In genomic region chr14:73386493-73386892, GRCm38 (mm10) we compare ENCODE assay signal across 17 mouse cellular contexts. TPM values are rescaled to one million over a fixed set of nuclear protein-coding genes. Genes with fewer than 3 reads are reported as not detected.
DNase-seq lines count a peak whose midpoint lies in the region; ATAC-seq and TF ChIP-seq lines count a peak whose summit lies in the region.
"Had no signal": no experiment of that assay in that cellular context is flagged by ENCODE, and none has a peak within 500 bp of the region (broad histone marks: within the 10 kb centered on the region; RNA-seq: fewer than 3 reads in every experiment).

No protein-coding gene starts in this region.

- no peak for ATAC-seq in kidney, embryonic 15.5 days (replicated peaks; ENCODE audit: low FRiP score)
- ATAC-seq: intestine, postnatal 0 days; Patski had no signal

- peaks cover 46% of the 10 kb centered on the region for H3K4me1 ChIP-seq in kidney, embryonic 15.5 days

- WGBS in kidney, embryonic 15.5 days = 61% methylated on average over 5 of the region's 5 CpGs

- no peak for TF ChIP-seq POLR2A in myocyte (IDR thresholded peaks at IDR 0.05; ENCODE audit: insufficient read length, low read depth)

- peak; percentile 88 for DNase-seq in heart, adult 11 months
- DNase-seq in heart, adult 8-10 months (ENCODE audit: low spot score) = no peak
- no peak for DNase-seq in kidney, postnatal 25 days
- DNase-seq in adipocyte (ENCODE audit: low spot score) = peak; percentile 54
- DNase-seq in adrenal gland, postnatal 14 days = no peak
- DNase-seq: cerebellum, adult 18-20 months; right cerebral cortex, postnatal 25 days; thymus, postnatal 14 days had no signal

- no peak overlapping the region for H3K4me2 ChIP-seq in kidney, embryonic 15.5 days
- H3K4me2 ChIP-seq in myocyte (ENCODE audit: low read depth) = peak overlapping the region; percentile 8
- H3K4me2 ChIP-seq: hindbrain, embryonic 14.5 days; limb, embryonic 13.5 days; neural tube, embryonic 12.5 days had no signal

- no peaks in the 10 kb centered on the region for H3K27me3 ChIP-seq in kidney, embryonic 15.5 days
- H3K27me3 ChIP-seq in myocyte (ENCODE audit: control insufficient read depth, insufficient read depth, insufficient read length) = no peaks in the 10 kb centered on the region
- H3K27me3 ChIP-seq: limb, embryonic 13.5 days; megakaryocyte, embryonic 14.5 days; neural tube, embryonic 12.5 days; Patski had no signal

- no peaks in the 10 kb centered on the region for H3K9me3 ChIP-seq in kidney, embryonic 15.5 days (replicated peaks)
- H3K9me3 ChIP-seq: forebrain, embryonic 10.5 days; limb, embryonic 13.5 days; megakaryocyte, embryonic 14.5 days; neural tube, embryonic 12.5 days had no signal

- H3K36me3 ChIP-seq in kidney, embryonic 15.5 days = no peaks in the 10 kb centered on the region; the same call in 1 of the 2 replicates
- peaks cover 8% of the 10 kb centered on the region for H3K36me3 ChIP-seq in myocyte (ENCODE audit: control insufficient read depth, insufficient read depth)
- H3K36me3 ChIP-seq: forebrain, embryonic 10.5 days; limb, embryonic 13.5 days; neural tube, embryonic 12.5 days had no signal

- peak overlapping the region; percentile 99 for H3K27ac ChIP-seq in kidney, embryonic 15.5 days
- H3K27ac ChIP-seq: forebrain, embryonic 10.5 days; hindbrain, embryonic 14.5 days; limb, embryonic 13.5 days; neural tube, embryonic 12.5 days had no signal

- H3K4me3 ChIP-seq in kidney, embryonic 15.5 days (replicated peaks) = no peak overlapping the region
- H3K4me3 ChIP-seq in myocyte = no peak overlapping the region
- H3K4me3 ChIP-seq: forebrain, embryonic 10.5 days; limb, embryonic 13.5 days; megakaryocyte, embryonic 14.5 days; neural tube, embryonic 12.5 days had no signal

- H3ac ChIP-seq in myocyte (ENCODE audit: control insufficient read depth, insufficient read length) = no peak overlapping the region

- H3K9ac ChIP-seq in kidney, embryonic 15.5 days = no peak overlapping the region
- H3K9ac ChIP-seq: hindbrain, embryonic 14.5 days; limb, embryonic 13.5 days; neural tube, embryonic 12.5 days had no signal

- H3K79me2 ChIP-seq in myocyte (ENCODE audit: control insufficient read depth, insufficient read depth) = peaks cover 35% of the 10 kb centered on the region

TF ChIP-seq in myocyte, 11 proteins besides CTCF, POLR2A, EP300 and RAD21:
- TF ChIP-seq E2F4 (IDR thresholded peaks at IDR 0.05; ENCODE audit: insufficient read depth) (no peak), SRF (IDR thresholded peaks at IDR 0.05; ENCODE audit: control insufficient read depth, insufficient read length, low read depth) (no peak), CEBPB (IDR thresholded peaks at IDR 0.05; ENCODE audit: insufficient read depth, poor library complexity, severe bottlenecking) (no peak), MYOD1 (IDR thresholded peaks at IDR 0.05; ENCODE audit: control insufficient read depth in 1 of 3, insufficient read length in 2 of 3, low read depth in 2 of 3) (no peak)

RNA-seq across cellular contexts. Expression of gene Itm2b, which starts 1.4 kb away (rescaled TPM):
- total RNA-seq in heart, adult 8-10 months (2022) = 100 to 1,000 TPM; 747 to 855 (median 798) TPM
- 910 and 925 TPM in 2 replicates for polyA plus RNA-seq in kidney, embryonic 15.5 days (2015; fragmentation: Nextera tagmentation; extraction: Ambion mirVana)
- polyA plus RNA-seq in myocyte (2012; fragmentation: generic; extraction: Trizol) = 530 TPM
- 848 and 849 TPM in 2 replicates for total RNA-seq in adrenal gland, postnatal 14 days (2021)

Comparison
In these comparisons a context has a peak if more than half of its experiments do, and no peak if none do; other contexts are left out.
1. DNase-seq: peak in heart, adult 11 months (single experiment) and adipocyte (single experiment); none in heart, adult 8-10 months (single experiment), kidney, postnatal 25 days (0 of 2) and adrenal gland, postnatal 14 days (single experiment).